Mouse (Mus musculus) hindbrain, postnatal 0 days (tissue): ENCODE measurements around the gene Kctd4. TPM values are rescaled to one million over a fixed set of nuclear protein-coding genes. Genes with fewer than 3 reads are reported as not detected.

ENCODE experiments used
- ATAC-seq: fragments of 200-750 bp; cut with Nextera tagmentation; 2 replicates; pipeline ENCODE4 v1.8.0; 2017; ENCODE audit warnings: mild to moderate bottlenecking, moderate TSS enrichment, moderate library complexity
- DNase-seq: peaks from one replicate; pipeline ENCODE4 v3.0.0-alpha.2; 2015; ENCODE audit warnings: low spot score
- H3K27ac ChIP-seq: fragments of 300-500 bp; sonication (generic); 2 replicates; pipeline ENCODE4 v1.5.1; 2014; ENCODE audit warnings: mild to moderate bottlenecking
- H3K27me3 ChIP-seq: fragments of 300-500 bp; sonication (generic); 2 replicates; pipeline ENCODE4 v1.6.1; 2014; ENCODE audit warnings: low read length, mixed read lengths; ENCODE audit not compliant: insufficient read depth
- H3K36me3 ChIP-seq: fragments of 300-500 bp; sonication (generic); 2 replicates; pipeline ENCODE4 v1.6.1; 2014; ENCODE audit warnings: low read length, mixed read lengths; ENCODE audit not compliant: insufficient read depth
- H3K4me1 ChIP-seq: fragments of 300-500 bp; sonication (generic); 2 replicates; pipeline ENCODE4 v1.6.1; 2014; ENCODE audit warnings: antibody characterized with exemption, low read length, mixed read lengths; ENCODE audit not compliant: insufficient read depth
- H3K4me2 ChIP-seq: fragments of 300-500 bp; sonication (generic); 2 replicates; pipeline ENCODE4 v1.6.1; 2014; ENCODE audit warnings: low read depth, mild to moderate bottlenecking, low read length, moderate library complexity, mixed read lengths
- H3K4me3 ChIP-seq: fragments of 300-500 bp; sonication (generic); 2 replicates; pipeline ENCODE4 v1.5.1; 2014; ENCODE audit warnings: low read length
- H3K9ac ChIP-seq: fragments of 300-500 bp; sonication (generic); replicated peaks from 2 replicates; pipeline ENCODE4 v1.6.1; 2014; ENCODE audit warnings: mild to moderate bottlenecking, low read length, moderate library complexity, mixed read lengths
- H3K9me3 ChIP-seq: fragments of 300-500 bp; sonication (generic); 2 replicates; pipeline ENCODE4 v1.6.1; 2016; ENCODE audit warnings: low read length, mixed read lengths
- CTCF ChIP-seq: IDR thresholded peaks from 2 replicates; pipeline ENCODE4 v1.5.1; 2016; ENCODE audit warnings: antibody characterized with exemption, control low read depth, low read depth
- WGBS: fragments of 180-500 bp; shearing (Covaris S2); extraction: QIAGEN DNeasy Blood & Tissue Kit; methylation state at CpG from one replicate; pipeline ENCODE4 v1.1.7; 2014; 5-methylcytosine and 5-hydroxymethylcytosine counted together
- polyA plus RNA-seq: library from polyadenylated mRNA; unstranded; fragments of >200 nt; fragmentation: Nextera tagmentation; extraction: Ambion mirVana; gene quantifications from 2 replicates; pipeline ENCODE4 v1.2.1, GENCODE M21; 2015
- total RNA-seq: library from RNA; depleted of rRNA; stranded (reverse); fragments of >200 nt; gene quantifications from 2 replicates; pipeline ENCODE4 v1.2.3, GENCODE M21; 2014

The Kctd4 gene
- total and polyA plus RNA-seq, 2 experiments from 2014 or later: 5.0 to 6.0 TPM

- Histone ChIP-seq H3K9me3 (no peaks in the 10 kb centered on the region), H3K9ac (peak overlapping the region; percentile 31; the same call in 1 of the 2 replicates), H3K4me1 (no peaks in the 10 kb centered on the region), H3K4me2 (peak overlapping the region; percentile 53), H3K27me3 (no peaks in the 10 kb centered on the region), H3K4me3 (peak overlapping the region; percentile 35), H3K36me3 (no peaks in the 10 kb centered on the region), H3K27ac (0 out of 2 replicates have a peak overlapping the region, but pooled peaks have one; percentile 26)
- WGBS: 28% methylated on average over 5 of the region's 5 CpGs
- TF ChIP-seq CTCF: no peak
- ATAC-seq: no peak
- DNase-seq: peak; percentile 34
Measured at GRCm38 (mm10) chr14:75963215-75963614, 8.4 kb downstream of the Kctd4 start.

GRCm38 (mm10) chr14:75964000-75964399 is 9.2 kb downstream of the Kctd4 start:
- H3K9me3 ChIP-seq: no peaks in the 10 kb centered on the region
- no peak overlapping the region for H3K9ac ChIP-seq
- H3K4me1 ChIP-seq: no peaks in the 10 kb centered on the region
- no peak for ATAC-seq
- H3K36me3 ChIP-seq: no peaks in the 10 kb centered on the region
- peak overlapping the region; percentile 35 for H3K4me3 ChIP-seq
- no peak overlapping the region for H3K27ac ChIP-seq
- 49% methylated on average over 5 of the region's 5 CpGs for WGBS
- DNase-seq: no peak
- no peak for TF ChIP-seq CTCF
- H3K27me3 ChIP-seq: no peaks in the 10 kb centered on the region
- peak overlapping the region; percentile 53 for H3K4me2 ChIP-seq

GRCm38 (mm10) chr14:75964433-75964832 is 9.6 kb downstream of the Kctd4 start:
- no peaks in the 10 kb centered on the region for H3K9me3 ChIP-seq
- no peak overlapping the region for H3K4me3 ChIP-seq
- peak overlapping the region; percentile 53 for H3K4me2 ChIP-seq
- no peak overlapping the region for H3K9ac ChIP-seq
- ATAC-seq (no peak), DNase-seq (no peak)
- no peak for TF ChIP-seq CTCF
- WGBS: 92% methylated on average over 1 of the region's 1 CpGs
- no peaks in the 10 kb centered on the region for H3K36me3 ChIP-seq
- no peak overlapping the region for H3K27ac ChIP-seq
- H3K27me3 ChIP-seq: no peaks in the 10 kb centered on the region
- no peaks in the 10 kb centered on the region for H3K4me1 ChIP-seq

GRCm38 (mm10) chr14:75967291-75967690 is 12.5 kb downstream of the Kctd4 start:
- no peak overlapping the region for H3K4me3 ChIP-seq
- H3K36me3 ChIP-seq: no peaks in the 10 kb centered on the region
- H3K9ac ChIP-seq: no peak overlapping the region

GRCm38 (mm10) chr14:75976107-75976506 is 21.3 kb downstream of the Kctd4 start:
- Histone ChIP-seq H3K27me3 (no peaks in the 10 kb centered on the region), H3K27ac (no peak overlapping the region), H3K4me1 (no peaks in the 10 kb centered on the region), H3K36me3 (no peaks in the 10 kb centered on the region), H3K9ac (no peak overlapping the region), H3K4me3 (no peak overlapping the region), H3K4me2 (no peak overlapping the region), H3K9me3 (no peaks in the 10 kb centered on the region)
- DNase-seq (no peak), ATAC-seq (no peak)
- TF ChIP-seq CTCF: no peak
- 67% methylated on average over 3 of the region's 3 CpGs for WGBS

More at GRCm38 (mm10) chr14:75967291-75967690, 12.5 kb downstream of the Kctd4 start:
- ATAC-seq: no peak
- DNase-seq: no peak
- H3K27ac ChIP-seq: no peak overlapping the region
- no peaks in the 10 kb centered on the region for H3K4me1 ChIP-seq
- H3K4me2 ChIP-seq: no peak overlapping the region
- H3K9me3 ChIP-seq: no peaks in the 10 kb centered on the region
- WGBS: 73% methylated on average over 5 of the region's 5 CpGs
- no peak for TF ChIP-seq CTCF
- H3K27me3 ChIP-seq: no peaks in the 10 kb centered on the region

- TF ChIP-seq CTCF: no peak
- no peaks in the 10 kb centered on the region for H3K36me3 ChIP-seq
- H3K9me3 ChIP-seq: no peaks in the 10 kb centered on the region
- H3K4me3 ChIP-seq: no peak overlapping the region
- no peaks in the 10 kb centered on the region for H3K4me1 ChIP-seq
- no peak overlapping the region for H3K4me2 ChIP-seq
- no peaks in the 10 kb centered on the region for H3K27me3 ChIP-seq
- ATAC-seq: no peak; the same call in 1 of the 2 replicates
- peak overlapping the region; percentile 22; the same call in 1 of the 2 replicates for H3K27ac ChIP-seq
- no peak overlapping the region for H3K9ac ChIP-seq
- WGBS: 70% methylated on average over 3 of the region's 3 CpGs
- DNase-seq: peak; percentile 30
Measured at GRCm38 (mm10) chr14:75981231-75981630, 26.4 kb downstream of the Kctd4 start.

GRCm38 (mm10) chr14:75983891-75984290 is 29.1 kb downstream of the Kctd4 start:
- H3K4me1 ChIP-seq: no peaks in the 10 kb centered on the region
- 72% methylated on average over 2 of the region's 2 CpGs for WGBS
- H3K4me2 ChIP-seq: no peak overlapping the region
- H3K27ac ChIP-seq: peak overlapping the region; percentile 69
- H3K9me3 ChIP-seq: no peaks in the 10 kb centered on the region
- H3K4me3 ChIP-seq: no peak overlapping the region
- H3K36me3 ChIP-seq: no peaks in the 10 kb centered on the region
- DNase-seq (no peak), ATAC-seq (no peak)
- no peaks in the 10 kb centered on the region for H3K27me3 ChIP-seq
- no peak for TF ChIP-seq CTCF
- no peak overlapping the region for H3K9ac ChIP-seq
